Mouse (Mus musculus) heart, embryonic 12.5 days (tissue): ENCODE measurements around the gene Ndufa7. TPM values are rescaled to one million over a fixed set of nuclear protein-coding genes. Genes with fewer than 3 reads are reported as not detected.

ENCODE experiments used
- ATAC-seq: fragments of 200-750 bp; cut with Nextera tagmentation; 2 replicates; pipeline ENCODE4 v1.8.0; 2017; ENCODE audit warnings: moderate TSS enrichment, moderate library complexity; ENCODE audit not compliant: insufficient number of reproducible peaks, low FRiP score
- H3K27ac ChIP-seq: fragments of 300-500 bp; sonication (generic); 2 replicates; pipeline ENCODE4 v1.5.1; 2016; ENCODE audit warnings: mild to moderate bottlenecking, moderate library complexity; ENCODE audit not compliant: poor library complexity, severe bottlenecking
- H3K27me3 ChIP-seq: fragments of 300-500 bp; sonication (generic); replicated peaks from 2 replicates; pipeline ENCODE4 v1.6.1; 2016; ENCODE audit warnings: mild to moderate bottlenecking, moderate library complexity
- H3K36me3 ChIP-seq: fragments of 300-500 bp; sonication (generic); 2 replicates; pipeline ENCODE4 v1.6.1; 2016; ENCODE audit warnings: mild to moderate bottlenecking, moderate library complexity
- H3K4me1 ChIP-seq: fragments of 300-500 bp; sonication (generic); replicated peaks from 2 replicates; pipeline ENCODE4 v1.6.1; 2016; ENCODE audit warnings: mild to moderate bottlenecking
- H3K4me2 ChIP-seq: fragments of 300-500 bp; sonication (generic); 2 replicates; pipeline ENCODE4 v1.6.1; 2016; ENCODE audit warnings: mild to moderate bottlenecking, moderate library complexity
- H3K4me3 ChIP-seq: fragments of 300-500 bp; sonication (generic); 2 replicates; pipeline ENCODE4 v1.5.1; 2016; ENCODE audit warnings: mild to moderate bottlenecking
- H3K9ac ChIP-seq: fragments of 300-500 bp; sonication (generic); 2 replicates; pipeline ENCODE4 v1.6.1; 2016; ENCODE audit warnings: mild to moderate bottlenecking, moderate library complexity
- H3K9me3 ChIP-seq: fragments of 300-500 bp; sonication (generic); replicated peaks from 2 replicates; pipeline ENCODE4 v1.6.1; 2016; ENCODE audit warnings: mild to moderate bottlenecking, moderate library complexity
- WGBS: fragments of 180-500 bp; shearing (Covaris S2); methylation state at CpG from one replicate; pipeline ENCODE4 v1.1.7; 2016; 5-methylcytosine and 5-hydroxymethylcytosine counted together
- polyA plus RNA-seq: library from polyadenylated mRNA; unstranded; fragments of >200 nt; fragmentation: Nextera tagmentation; extraction: Ambion mirVana; gene quantifications from 2 replicates; pipeline ENCODE4 v1.2.1, GENCODE M21; 2016

Ndufa7 gene
- 431 and 466 TPM in 2 replicates for polyA plus RNA-seq

- peak within 1 kb of the TSS; percentile 61 for H3K27ac ChIP-seq
- no peaks in the 10 kb centered on the region for H3K9me3 ChIP-seq
- H3K27me3 ChIP-seq: no peaks in the 10 kb centered on the region
- under 1% methylated on average over 51 of the region's 51 CpGs for WGBS
- peaks cover 44% of the 10 kb centered on the region for H3K36me3 ChIP-seq
- H3K4me2 ChIP-seq: peak within 1 kb of the TSS; percentile 89
- ATAC-seq: peak; percentile 93
- peak within 1 kb of the TSS; percentile 79 for H3K4me3 ChIP-seq
- peaks cover 47% of the 10 kb centered on the region for H3K4me1 ChIP-seq
- H3K9ac ChIP-seq: peak within 1 kb of the TSS; percentile 87
Measured at GRCm38 (mm10) chr17:33824084-33824996, at the start of gene Ndufa7, which contains the start of gene Rps28. TSS of gene Ndufa7 (plus strand) at chr17:33824572. TSS of gene Rps28 (minus strand) at chr17:33824562.

GRCm38 (mm10) chr17:33774573-33775155 lies 49.7 kb upstream of the Ndufa7 start:
- peaks cover 23% of the 10 kb centered on the region; the same call in 1 of the 2 replicates for H3K36me3 ChIP-seq
- no peaks in the 10 kb centered on the region for H3K9me3 ChIP-seq
- ATAC-seq: no peak
- whole genome bisulfite sequencing: 88% methylated on average over 8 of the region's 8 CpGs
- no peak overlapping the region for H3K4me2 ChIP-seq
- no peak overlapping the region for H3K9ac ChIP-seq
- peaks cover 15% of the 10 kb centered on the region for H3K4me1 ChIP-seq
- 0 out of 2 replicates have a peak, but pooled peaks cover 4% of the 10 kb centered on the region for H3K27me3 ChIP-seq
- H3K27ac ChIP-seq: no peak overlapping the region
- no peak overlapping the region for H3K4me3 ChIP-seq

- Histone ChIP-seq H3K4me1 (peaks cover 21% of the 10 kb centered on the region), H3K27me3 (0 out of 2 replicates have a peak, but pooled peaks cover 7% of the 10 kb centered on the region), H3K4me3 (no peak overlapping the region), H3K27ac (no peak overlapping the region), H3K4me2 (no peak overlapping the region), H3K9ac (no peak overlapping the region), H3K36me3 (peaks cover 23% of the 10 kb centered on the region; the same call in 1 of the 2 replicates), H3K9me3 (no peaks in the 10 kb centered on the region)
- no peak for ATAC-seq
- 97% methylated on average over 4 of the region's 4 CpGs for WGBS
Measured at GRCm38 (mm10) chr17:33775287-33775686, 49.1 kb upstream of the Ndufa7 start.

- Histone ChIP-seq H3K27me3 (peaks cover 14% of the 10 kb centered on the region), H3K4me1 (peaks cover 52% of the 10 kb centered on the region), H3K36me3 (peaks cover 23% of the 10 kb centered on the region; the same call in 1 of the 2 replicates), H3K9ac (no peak overlapping the region), H3K27ac (peak overlapping the region; percentile 66), H3K4me3 (no peak overlapping the region), H3K9me3 (no peaks in the 10 kb centered on the region), H3K4me2 (peak overlapping the region; percentile 86)
- peak; percentile 66 for ATAC-seq
- 42% methylated on average over 9 of the region's 9 CpGs for WGBS
Measured at GRCm38 (mm10) chr17:33779271-33779966, 45.0 kb upstream of the Ndufa7 start.

GRCm38 (mm10) chr17:33779967-33780295 lies 44.4 kb upstream of the Ndufa7 start:
- Histone ChIP-seq H3K4me1 (peaks cover 55% of the 10 kb centered on the region), H3K36me3 (peaks cover 21% of the 10 kb centered on the region; the same call in 1 of the 2 replicates), H3K4me2 (peak overlapping the region; percentile 86), H3K4me3 (no peak overlapping the region), H3K9ac (no peak overlapping the region), H3K9me3 (no peaks in the 10 kb centered on the region), H3K27ac (peak overlapping the region; percentile 53), H3K27me3 (peaks cover 18% of the 10 kb centered on the region)
- 84% methylated on average over 5 of the region's 5 CpGs for WGBS
- ATAC-seq: no peak

GRCm38 (mm10) chr17:33780431-33780830 lies 43.9 kb upstream of the Ndufa7 start:
- peak overlapping the region; percentile 86 for H3K4me2 ChIP-seq

GRCm38 (mm10) chr17:33781124-33781977 lies 43.0 kb upstream of the Ndufa7 start, which contains the start of gene Angptl4:
TSS of gene Angptl4 (minus strand) at chr17:33781830.
- peaks cover 61% of the 10 kb centered on the region for H3K4me1 ChIP-seq

More at GRCm38 (mm10) chr17:33780431-33780830, 43.9 kb upstream of the Ndufa7 start:
- H3K36me3 ChIP-seq: peaks cover 16% of the 10 kb centered on the region; the same call in 1 of the 2 replicates
- peak overlapping the region; percentile 49 for H3K4me3 ChIP-seq
- H3K9ac ChIP-seq: no peak overlapping the region
- peaks cover 60% of the 10 kb centered on the region for H3K4me1 ChIP-seq
- no peaks in the 10 kb centered on the region for H3K9me3 ChIP-seq
- H3K27me3 ChIP-seq: peaks cover 23% of the 10 kb centered on the region
- no peak for ATAC-seq
- WGBS: 72% methylated on average over 5 of the region's 5 CpGs
- peak overlapping the region; percentile 25; the same call in 1 of the 2 replicates for H3K27ac ChIP-seq

GRCm38 (mm10) chr17:33782067-33782466 lies 42.3 kb upstream of the Ndufa7 start:
- H3K4me2 ChIP-seq: peak overlapping the region; percentile 86
- peaks cover 3% of the 10 kb centered on the region; the same call in 1 of the 2 replicates for H3K36me3 ChIP-seq
- H3K9ac ChIP-seq: peak overlapping the region; percentile 70; the same call in 1 of the 2 replicates
- 30% methylated on average over 4 of the region's 4 CpGs for WGBS
- peaks cover 35% of the 10 kb centered on the region for H3K27me3 ChIP-seq
- H3K9me3 ChIP-seq: no peaks in the 10 kb centered on the region
- H3K27ac ChIP-seq: no peak overlapping the region
- peak overlapping the region; percentile 49 for H3K4me3 ChIP-seq
- no peak for ATAC-seq
- H3K4me1 ChIP-seq: peaks cover 61% of the 10 kb centered on the region

More at GRCm38 (mm10) chr17:33781124-33781977, 43.0 kb upstream of the Ndufa7 start, which contains the start of gene Angptl4:
- ATAC-seq: peak; percentile 76
- peaks cover 29% of the 10 kb centered on the region for H3K27me3 ChIP-seq
- peak within 1 kb of the TSS; percentile 70 for H3K9ac ChIP-seq
- peak within 1 kb of the TSS; percentile 86 for H3K4me2 ChIP-seq
- WGBS: 1% methylated on average over 50 of the region's 50 CpGs
- H3K9me3 ChIP-seq: no peaks in the 10 kb centered on the region
- H3K36me3 ChIP-seq: peaks cover 10% of the 10 kb centered on the region; the same call in 1 of the 2 replicates
- H3K27ac ChIP-seq: 0 out of 2 replicates have a peak within 1 kb of the TSS, but pooled peaks have one; percentile 25
- H3K4me3 ChIP-seq: peak within 1 kb of the TSS; percentile 49

GRCm38 (mm10) chr17:33783408-33783807 lies 41.0 kb upstream of the Ndufa7 start:
- H3K4me3 ChIP-seq: no peak overlapping the region
- no peak for ATAC-seq
- H3K9ac ChIP-seq: no peak overlapping the region
- H3K27ac ChIP-seq: peak overlapping the region; percentile 46; the same call in 1 of the 2 replicates
- H3K4me1 ChIP-seq: peaks cover 60% of the 10 kb centered on the region
- H3K27me3 ChIP-seq: peaks cover 35% of the 10 kb centered on the region
- H3K9me3 ChIP-seq: no peaks in the 10 kb centered on the region
- H3K4me2 ChIP-seq: no peak overlapping the region
- H3K36me3 ChIP-seq: no peaks in the 10 kb centered on the region

- no peaks in the 10 kb centered on the region for H3K9me3 ChIP-seq
- no peak overlapping the region for H3K9ac ChIP-seq
- no peak overlapping the region for H3K27ac ChIP-seq
- WGBS: 64% methylated on average over 2 of the region's 2 CpGs
- no peak for ATAC-seq
- peaks cover 36% of the 10 kb centered on the region for H3K27me3 ChIP-seq
- peaks cover 49% of the 10 kb centered on the region for H3K4me1 ChIP-seq
- H3K36me3 ChIP-seq: no peaks in the 10 kb centered on the region
- H3K4me2 ChIP-seq: no peak overlapping the region
- H3K4me3 ChIP-seq: no peak overlapping the region
Measured at GRCm38 (mm10) chr17:33784939-33785338, 39.4 kb upstream of the Ndufa7 start.
